ENCODE assay signal across 1 mouse cellular context in the genomic region with DNA sequence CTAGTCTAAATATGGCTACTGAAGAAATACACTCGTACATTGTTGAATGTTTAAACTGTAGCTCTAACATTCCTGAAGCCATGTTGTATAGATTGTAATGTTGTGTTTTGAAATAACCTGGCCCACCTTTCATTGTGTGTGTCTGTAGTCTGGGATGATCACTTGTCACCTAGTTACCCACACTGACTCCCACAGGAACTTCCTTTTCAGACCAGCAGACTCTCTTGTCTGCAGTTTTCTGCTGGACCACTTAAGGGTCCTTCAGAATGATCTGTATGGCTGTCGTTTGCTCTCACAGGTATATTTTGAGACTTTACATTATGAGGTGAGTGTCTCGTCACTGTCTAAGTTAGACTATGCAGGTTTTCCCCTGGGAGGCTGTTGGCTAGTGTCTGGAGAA.
TF ChIP-seq lines count a peak whose summit lies in the region.

No protein-coding gene starts in this region.

TF ChIP-seq in CH12.LX, 34 proteins besides CTCF, POLR2A, EP300 and RAD21 (continued from another document):
- no peak for TF ChIP-seq MYC (IDR thresholded peaks at IDR 0.05; ENCODE audit: low read depth, low read length)
- TF ChIP-seq USF2 (conservative IDR thresholded peaks at IDR 0.05; ENCODE audit: low read depth, low read length) = no peak
- no peak for TF ChIP-seq ZC3H11A (IDR thresholded peaks at IDR 0.05; ENCODE audit: low read depth, low read length)
- TF ChIP-seq ETS1 (conservative IDR thresholded peaks at IDR 0.05; ENCODE audit: low read depth, low read length) = no peak
- TF ChIP-seq UBTF (IDR thresholded peaks at IDR 0.05; ENCODE audit: low read depth, low read length) = no peak
- TF ChIP-seq PAX5 (IDR thresholded peaks at IDR 0.05; ENCODE audit: low read length) = no peak
- TF ChIP-seq NELFE (IDR thresholded peaks at IDR 0.05; ENCODE audit: low read depth, low read length) = no peak
- no peak for TF ChIP-seq CHD1 (IDR thresholded peaks at IDR 0.05; ENCODE audit: low read depth, low read length)
- TF ChIP-seq TBP (conservative IDR thresholded peaks at IDR 0.05; ENCODE audit: low read depth, low read length) = no peak
- no peak for TF ChIP-seq BHLHE40 (IDR thresholded peaks at IDR 0.05; ENCODE audit: low read depth, low read length)
- TF ChIP-seq CHD2 (IDR thresholded peaks at IDR 0.05; ENCODE audit: low read length) = no peak
- TF ChIP-seq MEF2A (IDR thresholded peaks at IDR 0.05; ENCODE audit: borderline replicate concordance, low read depth, low read length) = no peak
- TF ChIP-seq TCF12 (IDR thresholded peaks at IDR 0.05; ENCODE audit: low read depth, low read length) = no peak
- TF ChIP-seq NRF1 (IDR thresholded peaks at IDR 0.05; ENCODE audit: low read depth, low read length) = no peak
- no peak for TF ChIP-seq MAZ (IDR thresholded peaks at IDR 0.05; ENCODE audit: low read depth, low read length)
- no peak for TF ChIP-seq ZMIZ1 (IDR thresholded peaks at IDR 0.05; ENCODE audit: low read depth, low read length)
